Mouse (Mus musculus): ENCODE measurements around the gene Rab20.

Rab20 gene

GRCm38 (mm10) chr8:11419645-11420044 is 58.9 kb downstream of the Rab20 start:
- in situ Hi-C loops (cut with MboI; ENCODE audit: low pct_unique_long_range_greater_than_20kb in 1 of 2, low sequenced_read_pairs in 2 of 2, unreplicated experiment in 1 of 2): no loop called here

GRCm38 (mm10) chr8:11419232-11419631 is 59.3 kb downstream of the Rab20 start:
- in situ Hi-C loops (cut with MboI; ENCODE audit: low pct_unique_long_range_greater_than_20kb in 1 of 2, low sequenced_read_pairs in 2 of 2, unreplicated experiment in 1 of 2): no loop called here

GRCm38 (mm10) chr8:11417762-11418161 is 60.7 kb downstream of the Rab20 start:
- in situ Hi-C loops (cut with MboI; ENCODE audit: low pct_unique_long_range_greater_than_20kb in 1 of 2, low sequenced_read_pairs in 2 of 2, unreplicated experiment in 1 of 2): no loop called here

- in situ Hi-C loops (cut with MboI; ENCODE audit: low pct_unique_long_range_greater_than_20kb in 1 of 2, low sequenced_read_pairs in 2 of 2, unreplicated experiment in 1 of 2): no loop called here
Measured at GRCm38 (mm10) chr8:11415089-11415488, 63.4 kb downstream of the Rab20 start.

- in situ Hi-C loops (cut with MboI; ENCODE audit: low pct_unique_long_range_greater_than_20kb in 1 of 2, low sequenced_read_pairs in 2 of 2, unreplicated experiment in 1 of 2): no loop called here
Measured at GRCm38 (mm10) chr8:11414304-11414703, 64.2 kb downstream of the Rab20 start.

- in situ Hi-C loops (cut with MboI; ENCODE audit: low pct_unique_long_range_greater_than_20kb in 1 of 2, low sequenced_read_pairs in 2 of 2, unreplicated experiment in 1 of 2): no loop called here
Measured at GRCm38 (mm10) chr8:11412450-11412849, 66.1 kb downstream of the Rab20 start.

GRCm38 (mm10) chr8:11411504-11412124 is 66.9 kb downstream of the Rab20 start:
- in situ Hi-C loops (cut with MboI; ENCODE audit: low pct_unique_long_range_greater_than_20kb in 1 of 2, low sequenced_read_pairs in 2 of 2, unreplicated experiment in 1 of 2): no loop called here

- in situ Hi-C loops (cut with MboI; ENCODE audit: low pct_unique_long_range_greater_than_20kb in 1 of 2, low sequenced_read_pairs in 2 of 2, unreplicated experiment in 1 of 2): no loop called here
Measured at GRCm38 (mm10) chr8:11405722-11406481, 72.6 kb downstream of the Rab20 start.

- in situ Hi-C loops (cut with MboI; ENCODE audit: low pct_unique_long_range_greater_than_20kb in 1 of 2, low sequenced_read_pairs in 2 of 2, unreplicated experiment in 1 of 2): no loop called here
Measured at GRCm38 (mm10) chr8:11404614-11405013, 73.9 kb downstream of the Rab20 start.

GRCm38 (mm10) chr8:11403813-11404212 is 74.7 kb downstream of the Rab20 start:
- in situ Hi-C loops (cut with MboI; ENCODE audit: low pct_unique_long_range_greater_than_20kb in 1 of 2, low sequenced_read_pairs in 2 of 2, unreplicated experiment in 1 of 2): no loop called here
